Mouse (Mus musculus) midbrain, postnatal 0 days (tissue): ENCODE data around the gene Prpf8. TPM values are rescaled to one million over a fixed set of nuclear protein-coding genes. Genes with fewer than 3 reads are reported as not detected.

Experiments
- ATAC-seq: fragments of 200-750 bp; cut with Nextera tagmentation; 2 replicates; pipeline ENCODE4 v1.8.0; 2017; ENCODE audit warnings: moderate number of reproducible peaks, mild to moderate bottlenecking, moderate TSS enrichment, moderate library complexity; ENCODE audit not compliant: low FRiP score
- DNase-seq: peaks from one replicate; pipeline ENCODE4 v3.0.0-alpha.2; 2015; ENCODE audit warnings: low spot score
- H3K27ac ChIP-seq: fragments of 300-500 bp; sonication (generic); 2 replicates; pipeline ENCODE4 v1.5.1; 2014; ENCODE audit warnings: low read depth, mild to moderate bottlenecking, low read length, mixed read lengths
- H3K27me3 ChIP-seq: fragments of 300-500 bp; sonication (generic); 2 replicates; pipeline ENCODE4 v1.6.1; 2014; ENCODE audit warnings: low read length, control low read depth, mixed read lengths; ENCODE audit not compliant: insufficient read depth
- H3K36me3 ChIP-seq: fragments of 300-500 bp; sonication (generic); 2 replicates; pipeline ENCODE4 v1.6.1; 2014; ENCODE audit warnings: low read length, control low read depth, mixed read lengths; ENCODE audit not compliant: insufficient read depth
- H3K4me1 ChIP-seq: fragments of 300-500 bp; sonication (generic); 2 replicates; pipeline ENCODE4 v1.6.1; 2014; ENCODE audit warnings: mild to moderate bottlenecking, control low read depth, antibody characterized with exemption, low read length, mixed read lengths; ENCODE audit not compliant: insufficient read depth
- H3K4me2 ChIP-seq: fragments of 300-500 bp; sonication (generic); 2 replicates; pipeline ENCODE4 v1.6.1; 2014; ENCODE audit warnings: low read depth, mild to moderate bottlenecking, low read length, mixed read lengths; ENCODE audit not compliant: poor library complexity, severe bottlenecking
- H3K4me3 ChIP-seq: fragments of 300-500 bp; sonication (generic); 2 replicates; pipeline ENCODE4 v1.5.1; 2014; ENCODE audit warnings: low read depth, mild to moderate bottlenecking, low read length, moderate library complexity
- H3K9ac ChIP-seq: fragments of 300-500 bp; sonication (generic); replicated peaks from 2 replicates; pipeline ENCODE4 v1.6.1; 2014; ENCODE audit warnings: mild to moderate bottlenecking, low read length, moderate library complexity, mixed read lengths; ENCODE audit not compliant: poor library complexity, severe bottlenecking
- H3K9me3 ChIP-seq: fragments of 300-500 bp; sonication (generic); 2 replicates; pipeline ENCODE4 v1.6.1; 2016; ENCODE audit warnings: low read length, control low read depth
- CTCF ChIP-seq: IDR thresholded peaks from 2 replicates; pipeline ENCODE4 v1.5.1; 2016; ENCODE audit warnings: antibody characterized with exemption, mild to moderate bottlenecking
- WGBS: fragments of 180-500 bp; shearing (Covaris S2); extraction: QIAGEN DNeasy Blood & Tissue Kit; methylation state at CpG from one replicate; pipeline ENCODE4 v1.1.7; 2014; 5-methylcytosine and 5-hydroxymethylcytosine counted together
- polyA plus RNA-seq: library from polyadenylated mRNA; unstranded; fragments of >200 nt; fragmentation: Nextera tagmentation; extraction: Ambion mirVana; gene quantifications from 2 replicates; pipeline ENCODE4 v1.2.1, GENCODE M21; 2015
- total RNA-seq: library from RNA; depleted of rRNA; stranded (reverse); fragments of >200 nt; gene quantifications from 2 replicates; pipeline ENCODE4 v1.2.3, GENCODE M21; 2014; rRNA removed

Prpf8 gene
- 121 and 129 TPM in 2 replicates for total RNA-seq
- polyA plus RNA-seq = 25.7 and 27.6 TPM in 2 replicates

DNA sequence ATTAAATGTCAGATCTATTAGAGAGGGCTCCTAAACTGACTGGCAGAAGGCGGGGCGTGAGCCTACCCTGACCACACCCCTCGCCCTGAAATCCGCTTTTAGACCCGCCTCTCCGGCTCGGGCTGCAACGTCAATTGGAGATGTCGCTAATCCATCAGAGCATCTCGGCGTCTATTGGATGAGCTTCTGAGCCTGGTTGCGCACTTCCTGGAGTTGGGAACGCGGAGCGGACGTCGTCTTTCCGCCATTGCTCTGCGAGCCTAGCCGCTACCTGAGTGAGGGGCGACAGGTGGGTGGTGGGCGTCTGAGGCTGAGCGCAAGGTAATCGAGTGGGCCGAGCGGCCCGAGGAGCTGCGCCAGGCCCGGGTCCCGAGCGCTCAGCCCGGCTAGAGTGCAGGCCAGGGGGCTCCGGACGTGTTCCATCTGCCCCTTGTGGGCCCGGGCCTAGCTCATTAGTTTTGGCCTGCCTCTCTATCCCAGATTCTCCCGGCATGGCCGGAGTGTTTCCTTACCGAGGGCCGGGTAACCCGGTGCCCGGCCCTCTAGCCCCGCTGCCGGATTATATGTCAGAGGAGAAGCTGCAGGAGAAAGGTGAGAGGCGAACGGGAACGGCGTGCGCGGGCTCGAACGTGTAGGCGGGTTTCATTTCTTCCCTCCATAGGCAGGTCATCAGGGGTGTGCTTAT lies at the start of gene Prpf8:
TSS of gene Prpf8 (plus strand) at position 216 of the 685 bp plus-strand sequence.
- peak within 1 kb of the TSS; percentile 96 for H3K9ac ChIP-seq
- peak within 1 kb of the TSS; percentile 99 for H3K4me3 ChIP-seq
- TF ChIP-seq CTCF = no peak
- H3K4me1 ChIP-seq = peaks cover 8% of the 10 kb centered on the region; the same call in 1 of the 2 replicates
- peaks cover 25% of the 10 kb centered on the region for H3K36me3 ChIP-seq
- H3K9me3 ChIP-seq = no peaks in the 10 kb centered on the region
- peak; percentile 99 for DNase-seq
- H3K4me2 ChIP-seq = peak within 1 kb of the TSS; percentile 89
- under 1% methylated on average over 52 of the region's 52 CpGs for WGBS
- ATAC-seq = peak; percentile 100
- H3K27me3 ChIP-seq = no peaks in the 10 kb centered on the region
- H3K27ac ChIP-seq = peak within 1 kb of the TSS; percentile 85

DNA sequence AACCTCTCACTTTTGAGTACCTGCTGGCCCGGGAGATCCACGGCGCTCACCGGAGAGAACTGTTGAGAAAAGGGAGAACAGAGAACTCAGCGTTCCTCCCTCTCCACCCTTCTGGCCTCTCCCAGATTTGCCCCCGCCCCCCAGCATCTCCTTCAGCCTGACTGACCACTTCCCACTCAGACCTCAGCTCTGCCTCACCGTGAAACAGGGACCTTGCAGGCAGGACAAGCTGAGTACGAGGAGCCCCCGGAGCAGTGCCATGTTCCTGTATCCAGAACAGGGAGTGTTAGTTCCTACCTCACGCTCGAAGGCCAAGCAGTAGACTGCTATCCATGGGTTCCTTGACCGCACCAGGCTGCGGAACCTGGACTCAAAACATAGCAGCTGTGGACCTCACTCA lies 48.4 kb upstream of the Prpf8 start:
- WGBS = 87% methylated on average over 13 of the region's 13 CpGs
- ATAC-seq (no peak), DNase-seq (no peak)
- H3K4me2 ChIP-seq = no peak overlapping the region
- H3K9ac ChIP-seq = no peak overlapping the region
- H3K9me3 ChIP-seq = no peaks in the 10 kb centered on the region
- H3K4me1 ChIP-seq = no peaks in the 10 kb centered on the region
- H3K36me3 ChIP-seq = peaks cover 14% of the 10 kb centered on the region
- no peak overlapping the region for H3K27ac ChIP-seq
- no peak for TF ChIP-seq CTCF
- H3K4me3 ChIP-seq = no peak overlapping the region
- no peaks in the 10 kb centered on the region for H3K27me3 ChIP-seq

DNA sequence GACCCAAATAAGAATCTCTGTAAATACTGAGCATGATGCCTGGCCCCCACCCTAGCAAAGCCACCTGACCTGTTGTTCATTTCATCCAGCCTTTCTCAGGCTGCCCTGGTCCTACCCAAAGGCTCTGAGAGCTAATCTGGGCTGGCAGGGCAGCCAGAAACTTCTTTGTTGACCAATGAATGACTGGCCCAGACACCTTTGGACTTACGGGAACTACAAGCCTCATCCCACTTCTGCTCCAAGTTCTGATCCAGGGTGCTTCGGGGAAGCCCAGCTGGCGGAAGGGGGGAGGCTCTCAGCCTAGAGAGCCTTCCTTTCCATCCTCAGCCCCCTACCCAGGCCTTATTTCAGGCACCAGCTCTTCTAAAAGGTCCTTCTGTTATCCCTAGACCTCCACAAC lies 47.8 kb upstream of the Prpf8 start:
- no peaks in the 10 kb centered on the region for H3K9me3 ChIP-seq

DNA sequence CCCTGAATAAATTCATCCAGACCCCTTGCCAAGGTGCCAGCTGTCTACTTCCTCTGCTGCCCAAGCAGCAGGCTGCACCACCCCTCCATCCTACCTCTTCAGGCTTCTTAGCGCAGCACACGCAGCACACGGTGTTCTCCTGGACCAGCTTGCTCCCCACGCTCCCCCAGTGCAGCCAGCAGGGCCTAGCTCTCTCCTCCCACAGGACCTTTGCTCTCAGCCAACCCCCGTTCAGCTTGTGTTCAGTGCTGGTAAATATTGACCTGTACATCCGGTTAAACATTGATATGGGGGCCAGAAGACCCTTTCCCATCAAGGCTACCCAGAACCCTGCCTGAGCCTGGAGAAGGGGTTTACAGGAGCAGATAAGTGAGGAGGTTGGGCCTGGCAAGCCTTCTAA lies 47.3 kb upstream of the Prpf8 start, which contains the start of gene Serpinf2:
TSS of gene Serpinf2 (minus strand) at position 229 of the 400 bp plus-strand sequence.
- Histone ChIP-seq H3K4me1 (no peaks in the 10 kb centered on the region), H3K9me3 (no peaks in the 10 kb centered on the region), H3K27ac (no peak within 1 kb of the TSS), H3K4me3 (no peak within 1 kb of the TSS), H3K36me3 (peaks cover 26% of the 10 kb centered on the region), H3K9ac (no peak within 1 kb of the TSS), H3K4me2 (no peak within 1 kb of the TSS), H3K27me3 (no peaks in the 10 kb centered on the region)
- no peak for TF ChIP-seq CTCF
- DNase-seq (no peak), ATAC-seq (no peak)
- 89% methylated on average over 6 of the region's 6 CpGs for WGBS

More for the DNA sequence above, 47.8 kb upstream of the Prpf8 start:
- no peak for DNase-seq
- Histone ChIP-seq H3K9ac (no peak overlapping the region), H3K4me1 (no peaks in the 10 kb centered on the region), H3K4me3 (no peak overlapping the region), H3K27me3 (no peaks in the 10 kb centered on the region), H3K36me3 (peaks cover 21% of the 10 kb centered on the region), H3K27ac (no peak overlapping the region), H3K4me2 (no peak overlapping the region)
- 88% methylated on average over 3 of the region's 3 CpGs for WGBS
- no peak for TF ChIP-seq CTCF
- no peak for ATAC-seq

DNA sequence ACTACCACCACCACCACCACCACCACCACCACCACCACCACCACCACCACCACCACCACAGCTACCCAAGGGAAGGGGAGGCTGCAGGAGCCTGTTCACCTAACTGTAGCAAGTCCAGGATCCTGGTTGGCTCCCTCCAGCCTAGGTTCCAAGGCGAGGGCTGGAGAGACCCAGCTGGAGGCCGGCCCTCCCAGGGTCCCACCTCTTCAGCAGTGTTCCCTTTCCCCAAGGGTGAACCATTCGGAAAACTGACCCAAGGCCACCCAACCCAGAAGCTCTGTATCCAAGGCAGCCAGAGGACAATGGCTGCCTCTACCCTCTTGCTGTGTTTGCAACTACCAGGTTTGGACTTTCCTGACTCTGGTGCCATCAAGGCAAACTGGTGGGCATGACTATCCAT lies 46.7 kb upstream of the Prpf8 start:
- ATAC-seq (no peak), DNase-seq (no peak)
- Histone ChIP-seq H3K27ac (no peak overlapping the region), H3K27me3 (no peaks in the 10 kb centered on the region), H3K4me3 (no peak overlapping the region), H3K36me3 (peaks cover 30% of the 10 kb centered on the region), H3K9me3 (no peaks in the 10 kb centered on the region), H3K4me2 (no peak overlapping the region), H3K4me1 (no peaks in the 10 kb centered on the region), H3K9ac (no peak overlapping the region)
- TF ChIP-seq CTCF = no peak
- 95% methylated on average over 3 of the region's 3 CpGs for WGBS

DNA sequence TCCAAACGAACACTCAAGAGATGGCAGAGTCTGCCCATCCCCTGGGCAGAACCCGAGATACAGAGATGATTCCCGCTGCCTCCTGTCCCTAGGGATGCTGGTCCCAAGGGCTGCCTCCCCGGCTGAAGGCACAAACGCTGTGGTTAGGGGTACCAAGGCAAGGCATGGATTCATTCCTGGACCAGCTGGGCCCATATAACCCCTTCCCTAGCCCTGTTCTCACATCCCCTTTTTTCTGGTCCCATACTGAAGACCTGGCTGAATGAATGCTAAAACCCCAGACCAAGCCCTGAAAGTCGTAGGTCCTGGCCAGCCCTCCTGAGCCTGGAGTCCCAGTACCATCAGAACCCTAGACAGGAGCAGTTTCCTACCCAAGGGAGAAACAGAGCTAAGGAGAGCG lies 45.6 kb upstream of the Prpf8 start:
- H3K9ac ChIP-seq = no peak overlapping the region
- H3K27ac ChIP-seq = no peak overlapping the region
- no peak overlapping the region for H3K4me2 ChIP-seq
- ATAC-seq = no peak
- H3K4me3 ChIP-seq = no peak overlapping the region
- WGBS = 86% methylated on average over 7 of the region's 7 CpGs
- DNase-seq = no peak
- no peaks in the 10 kb centered on the region for H3K4me1 ChIP-seq
- no peaks in the 10 kb centered on the region for H3K9me3 ChIP-seq
- H3K36me3 ChIP-seq = peaks cover 35% of the 10 kb centered on the region
- no peak for TF ChIP-seq CTCF
- no peaks in the 10 kb centered on the region for H3K27me3 ChIP-seq
